Mouse (Mus musculus): Measurements from ENCODE around the gene 1700125H20Rik.

- TF ChIP-seq GATA1 (IDR thresholded peaks at IDR 0.05; ENCODE audit: borderline replicate concordance, low read length) (no peak), FLI1 (IDR thresholded peaks at IDR 0.05; ENCODE audit: low read length) (no peak)
These were observed 40.9 kb downstream of the 1700125H20Rik start for GRCm38 (mm10) chr11:85211151-85211550.

Data from megakaryocyte, embryonic 14.5 days (primary cell).